Mouse (Mus musculus) kidney, embryonic 14.5 days (tissue): ENCODE measurements around the gene Gm20716. TPM values are rescaled to one million over a fixed set of nuclear protein-coding genes. Genes with fewer than 3 reads are reported as not detected.
"Not testable (repeated sequence)": the region's sequence is repeated elsewhere in the genome, so short reads cannot be mapped to it uniquely, and the experiment has no call there.

Experiments
- ATAC-seq: fragments of 200-750 bp; cut with Nextera tagmentation; 2 replicates; pipeline ENCODE4 v1.8.0; 2017; ENCODE audit warnings: moderate number of reproducible peaks, mild to moderate bottlenecking, moderate TSS enrichment, moderate library complexity; ENCODE audit not compliant: low FRiP score, low TSS enrichment
- H3K27ac ChIP-seq: fragments of 300-500 bp; sonication (generic); 2 replicates; pipeline ENCODE4 v1.5.1; 2014; ENCODE audit warnings: low read depth, mild to moderate bottlenecking, low read length, moderate library complexity, mixed read lengths
- H3K27me3 ChIP-seq: fragments of 300-500 bp; sonication (generic); 2 replicates; pipeline ENCODE4 v1.6.1; 2014; ENCODE audit warnings: mild to moderate bottlenecking, low read length; ENCODE audit not compliant: control insufficient read depth, insufficient read depth
- H3K36me3 ChIP-seq: fragments of 300-500 bp; sonication (generic); 2 replicates; pipeline ENCODE4 v1.6.1; 2014; ENCODE audit warnings: low read length, mixed read lengths; ENCODE audit not compliant: control insufficient read depth, insufficient read depth
- H3K4me1 ChIP-seq: fragments of 300-500 bp; sonication (generic); 2 replicates; pipeline ENCODE4 v1.6.1; 2014; ENCODE audit warnings: low read length, mixed read lengths; ENCODE audit not compliant: control insufficient read depth, insufficient read depth
- H3K4me2 ChIP-seq: fragments of 300-500 bp; sonication (generic); replicated peaks from 2 replicates; pipeline ENCODE4 v1.6.1; 2014; ENCODE audit warnings: low read depth, mild to moderate bottlenecking, low read length
- H3K4me3 ChIP-seq: fragments of 300-500 bp; sonication (generic); 2 replicates; pipeline ENCODE4 v1.5.1; 2014; ENCODE audit warnings: mild to moderate bottlenecking, low read length
- H3K9ac ChIP-seq: fragments of 300-500 bp; sonication (generic); 2 replicates; pipeline ENCODE4 v1.6.1; 2014; ENCODE audit warnings: low read depth, mild to moderate bottlenecking, low read length, moderate library complexity
- H3K9me3 ChIP-seq: fragments of 300-500 bp; sonication (generic); 2 replicates; pipeline ENCODE4 v1.6.1; 2016; ENCODE audit warnings: low read length; ENCODE audit not compliant: control insufficient read depth
- WGBS: fragments of 180-500 bp; shearing (Covaris S2); extraction: QIAGEN DNeasy Blood & Tissue Kit; methylation state at CpG from one replicate; pipeline ENCODE4 v1.1.7; 2014; 5-methylcytosine and 5-hydroxymethylcytosine counted together
- polyA plus RNA-seq: library from polyadenylated mRNA; unstranded; fragments of >200 nt; fragmentation: Nextera tagmentation; extraction: Ambion mirVana; gene quantifications from 2 replicates; pipeline ENCODE4 v1.2.1, GENCODE M21; 2014

The Gm20716 gene
- polyA plus RNA-seq, 1 experiment from 2014 or later: 29.9 TPM

GRCm38 (mm10) chr2:168161514-168161971, 68.6 kb downstream of the Gm20716 start:
- peak overlapping the region; percentile 48 for H3K4me2 ChIP-seq
- peaks cover 26% of the 10 kb centered on the region for H3K4me1 ChIP-seq
- H3K27me3 ChIP-seq: no peaks in the 10 kb centered on the region
- WGBS: 4% methylated on average over 11 of the region's 11 CpGs
- ATAC-seq: no peak
- H3K36me3 ChIP-seq: no peaks in the 10 kb centered on the region
- H3K4me3 ChIP-seq: peak overlapping the region; percentile 26
- H3K9me3 ChIP-seq: no peaks in the 10 kb centered on the region
- 0 out of 2 replicates have a peak overlapping the region, but pooled peaks have one; percentile 14 for H3K27ac ChIP-seq
- peak overlapping the region; percentile 38; the same call in 1 of the 2 replicates for H3K9ac ChIP-seq

DNA sequence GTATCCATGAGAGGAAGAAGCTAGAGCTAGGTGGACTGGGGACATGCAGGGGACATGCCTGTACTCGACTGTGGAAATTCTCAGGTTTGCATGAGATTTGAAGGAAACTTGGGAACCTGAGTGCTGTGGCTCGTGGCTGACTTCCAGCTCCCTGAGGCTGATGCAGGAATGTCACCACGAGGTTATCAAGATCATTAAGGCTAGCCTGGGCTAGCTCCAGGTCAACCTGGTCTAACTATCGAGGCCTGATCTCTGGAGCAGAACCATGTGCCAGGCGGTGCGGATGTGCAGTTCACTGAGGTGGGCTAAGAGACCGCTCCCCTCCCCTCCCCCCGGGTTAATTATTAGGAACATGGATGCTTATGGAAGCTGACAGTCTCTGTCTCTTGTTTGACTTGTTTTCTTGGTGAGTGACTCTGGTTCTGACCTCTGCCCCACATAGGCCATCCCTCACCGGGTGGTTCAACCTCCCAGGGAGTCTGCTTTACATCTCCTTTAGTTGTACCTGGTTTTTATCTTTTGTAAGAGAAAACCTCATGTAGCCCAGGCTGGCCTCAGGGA, 69.7 kb downstream of the Gm20716 start:
- H3K4me1 ChIP-seq: peaks cover 25% of the 10 kb centered on the region; the same call in 1 of the 2 replicates
- H3K9me3 ChIP-seq: no peaks in the 10 kb centered on the region
- H3K4me2 ChIP-seq: no peak overlapping the region
- H3K27ac ChIP-seq: no peak overlapping the region
- no peaks in the 10 kb centered on the region for H3K27me3 ChIP-seq
- 77% methylated on average over 9 of the region's 9 CpGs for WGBS
- no peaks in the 10 kb centered on the region for H3K36me3 ChIP-seq
- no peak for ATAC-seq
- no peak overlapping the region for H3K9ac ChIP-seq
- no peak overlapping the region for H3K4me3 ChIP-seq

DNA sequence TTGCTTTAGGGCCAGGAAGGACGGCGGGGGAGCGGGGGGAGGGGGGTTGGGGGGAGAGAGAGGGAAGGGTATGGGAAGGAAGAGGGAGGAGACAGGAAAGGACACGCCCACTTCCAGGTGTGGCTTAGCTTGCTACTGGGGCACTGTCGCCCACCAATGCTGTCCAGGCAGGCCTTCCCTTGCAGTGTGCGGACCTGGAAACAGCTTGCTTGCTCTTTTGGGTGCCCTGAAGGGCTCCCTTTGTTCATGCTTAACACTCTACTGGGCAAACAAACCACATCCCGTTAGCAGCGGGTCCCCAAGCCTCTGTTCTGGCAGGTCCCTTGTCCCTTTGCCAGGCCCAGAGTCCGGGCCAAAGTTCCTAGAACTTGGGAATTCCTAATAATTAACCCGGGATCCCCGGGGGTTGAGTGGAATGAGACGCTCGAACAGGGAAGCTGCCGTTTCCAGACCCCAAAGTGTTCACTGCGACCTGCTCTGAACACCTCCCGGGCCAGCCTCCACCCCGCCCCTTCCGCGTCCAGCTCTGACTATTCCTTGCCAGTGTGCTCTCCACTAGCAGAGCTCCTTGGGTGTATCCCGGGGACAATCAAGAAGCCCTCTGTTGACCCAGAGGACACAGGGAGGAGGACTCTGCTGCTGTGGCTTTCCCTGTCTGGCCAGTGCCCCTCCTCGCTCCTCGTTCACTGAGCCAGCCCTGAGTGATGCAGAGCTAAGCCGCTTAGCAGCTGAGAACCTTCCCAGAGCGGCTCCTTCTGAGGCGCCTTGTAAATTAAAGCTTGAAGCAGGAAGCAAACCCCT, 71.1 kb downstream of the Gm20716 start:
- no peaks in the 10 kb centered on the region for H3K36me3 ChIP-seq
- no peaks in the 10 kb centered on the region for H3K9me3 ChIP-seq
- 3% methylated on average over 25 of the region's 25 CpGs for WGBS
- H3K4me3 ChIP-seq: peak overlapping the region; percentile 28
- H3K27ac ChIP-seq: peak overlapping the region; percentile 86
- H3K27me3 ChIP-seq: no peaks in the 10 kb centered on the region
- peaks cover 34% of the 10 kb centered on the region; the same call in 1 of the 2 replicates for H3K4me1 ChIP-seq
- peak overlapping the region; percentile 52 for H3K4me2 ChIP-seq
- ATAC-seq: peak; percentile 36; the same call in 1 of the 2 replicates
- H3K9ac ChIP-seq: peak overlapping the region; percentile 46

DNA sequence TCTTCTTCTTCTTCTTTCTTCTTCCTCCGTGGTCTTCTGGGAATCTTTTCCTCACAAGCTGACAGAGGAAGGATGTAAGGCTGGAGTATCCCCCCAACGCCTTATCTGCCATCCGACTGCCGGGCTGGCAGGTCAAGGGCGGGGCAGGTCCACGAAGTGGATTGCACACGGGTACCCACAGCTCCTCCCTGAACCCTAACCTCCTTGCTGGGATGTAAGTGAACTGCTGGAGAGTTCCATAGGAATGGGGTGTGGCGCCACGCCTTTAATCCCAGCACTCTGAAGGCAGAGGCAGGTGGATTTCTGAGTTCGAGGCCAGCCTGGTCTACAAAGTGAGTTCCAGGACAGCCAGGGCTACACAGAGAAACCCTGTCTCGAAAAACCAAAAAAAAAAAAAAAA, 72.2 kb downstream of the Gm20716 start:
- ATAC-seq, H3K36me3 ChIP-seq, H3K9ac ChIP-seq, H3K9me3 ChIP-seq, H3K27ac ChIP-seq, H3K4me3 ChIP-seq, H3K27me3 ChIP-seq, H3K4me2 ChIP-seq: not testable (repeated sequence)
- 68% methylated on average over 9 of the region's 11 CpGs for WGBS
- peaks cover 38% of the 10 kb centered on the region; the same call in 1 of the 2 replicates for H3K4me1 ChIP-seq

DNA sequence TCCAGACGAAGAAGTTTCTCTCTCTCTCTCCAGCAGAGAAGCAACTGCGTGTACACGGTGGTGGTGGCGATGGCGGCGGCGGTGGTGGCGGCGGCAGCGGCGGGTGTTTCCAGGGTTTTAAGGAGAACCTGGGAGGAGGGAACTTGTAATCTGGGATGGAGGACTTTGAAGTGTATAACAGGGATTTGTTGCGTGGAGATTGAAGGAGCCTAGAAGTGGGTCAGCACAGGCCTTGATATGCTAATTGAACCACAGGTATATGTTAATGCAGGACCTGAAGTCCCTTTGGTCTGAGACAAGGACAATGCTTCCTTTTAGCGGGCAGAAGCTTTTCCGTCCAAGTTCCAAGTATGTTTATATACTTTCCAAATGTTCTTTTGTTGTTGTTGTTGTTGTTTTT, 73.8 kb downstream of the Gm20716 start:
- H3K4me1 ChIP-seq: peaks cover 27% of the 10 kb centered on the region; the same call in 1 of the 2 replicates
- no peak overlapping the region for H3K27ac ChIP-seq
- H3K9ac ChIP-seq: no peak overlapping the region
- no peak for ATAC-seq
- no peak overlapping the region for H3K4me2 ChIP-seq
- H3K9me3 ChIP-seq: no peaks in the 10 kb centered on the region
- H3K27me3 ChIP-seq: no peaks in the 10 kb centered on the region
- no peaks in the 10 kb centered on the region for H3K36me3 ChIP-seq
- WGBS: 53% methylated on average over 14 of the region's 14 CpGs
- no peak overlapping the region for H3K4me3 ChIP-seq

DNA sequence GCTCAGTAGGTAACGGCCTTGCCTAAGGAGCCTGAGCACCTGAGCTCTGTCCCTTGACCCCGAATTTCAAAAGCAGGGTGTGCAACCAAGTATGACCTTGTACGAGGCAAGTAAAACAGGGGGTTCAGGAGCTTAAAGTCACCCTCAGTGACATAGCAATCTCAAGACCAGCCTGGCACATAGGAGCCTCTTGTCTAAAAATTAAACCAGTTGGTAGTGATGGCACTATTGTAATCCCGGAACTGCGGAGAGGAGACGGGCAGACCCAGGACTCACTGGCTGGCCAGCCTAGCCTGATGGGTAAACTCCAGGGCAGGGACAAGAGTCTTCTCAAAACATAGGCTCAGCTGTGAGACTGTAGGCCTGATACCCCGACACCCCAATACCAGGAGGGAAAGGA, 74.5 kb downstream of the Gm20716 start:
- no peak for ATAC-seq
- no peak overlapping the region for H3K4me2 ChIP-seq
- H3K27me3 ChIP-seq: no peaks in the 10 kb centered on the region
- WGBS: 81% methylated on average over 7 of the region's 7 CpGs
- no peak overlapping the region for H3K27ac ChIP-seq
- no peak overlapping the region for H3K4me3 ChIP-seq
- peaks cover 26% of the 10 kb centered on the region; the same call in 1 of the 2 replicates for H3K4me1 ChIP-seq
- H3K36me3 ChIP-seq: no peaks in the 10 kb centered on the region
- H3K9me3 ChIP-seq: no peaks in the 10 kb centered on the region
- H3K9ac ChIP-seq: no peak overlapping the region

DNA sequence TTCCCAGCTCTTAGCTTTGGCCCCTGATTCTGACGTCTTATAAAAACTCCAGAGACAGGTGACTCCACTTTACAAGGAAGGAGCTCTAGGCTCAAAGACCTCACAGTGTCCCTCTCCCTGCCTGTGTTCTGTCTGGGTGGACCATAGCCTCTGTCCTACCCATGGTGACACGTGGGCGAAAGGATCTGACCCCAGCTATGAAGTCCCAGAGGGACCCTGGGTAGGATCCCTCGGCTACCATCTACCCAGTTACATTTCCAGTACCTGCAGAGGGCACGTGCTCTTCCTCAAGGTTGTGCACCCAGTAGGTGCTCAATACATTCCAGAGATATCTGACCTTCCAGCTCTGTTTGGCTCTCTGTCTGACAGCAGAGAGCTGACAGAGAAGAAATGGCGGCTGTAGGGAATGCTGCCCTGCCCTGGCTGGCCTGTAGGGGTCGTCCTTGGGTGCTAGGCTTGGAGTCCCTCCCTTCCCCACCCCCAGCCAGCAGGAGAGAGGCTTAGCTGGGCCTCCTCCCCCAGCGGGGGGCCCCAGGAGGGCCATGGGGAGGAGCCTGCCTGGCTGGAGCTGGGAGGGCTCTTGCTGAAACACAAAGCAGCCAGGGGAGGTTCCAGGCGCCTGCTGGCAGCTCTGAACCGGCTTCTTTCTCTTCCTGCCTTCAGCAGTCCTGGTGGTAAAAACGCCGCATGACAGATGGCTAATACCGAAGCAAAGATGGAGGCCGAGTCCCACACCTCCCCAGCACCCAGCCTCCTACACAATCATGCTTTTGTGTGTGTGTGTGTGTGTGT, 75.9 kb downstream of the Gm20716 start:
- Histone ChIP-seq H3K27me3 (no peaks in the 10 kb centered on the region), H3K4me3 (no peak overlapping the region), H3K9ac (peak overlapping the region; percentile 37), H3K4me1 (peaks cover 23% of the 10 kb centered on the region; the same call in 1 of the 2 replicates), H3K27ac (peak overlapping the region; percentile 79), H3K36me3 (no peaks in the 10 kb centered on the region), H3K9me3 (no peaks in the 10 kb centered on the region), H3K4me2 (peak overlapping the region; percentile 28; the same call in 1 of the 2 replicates)
- 20% methylated on average over 13 of the region's 14 CpGs for WGBS
- ATAC-seq: peak; percentile 95

DNA sequence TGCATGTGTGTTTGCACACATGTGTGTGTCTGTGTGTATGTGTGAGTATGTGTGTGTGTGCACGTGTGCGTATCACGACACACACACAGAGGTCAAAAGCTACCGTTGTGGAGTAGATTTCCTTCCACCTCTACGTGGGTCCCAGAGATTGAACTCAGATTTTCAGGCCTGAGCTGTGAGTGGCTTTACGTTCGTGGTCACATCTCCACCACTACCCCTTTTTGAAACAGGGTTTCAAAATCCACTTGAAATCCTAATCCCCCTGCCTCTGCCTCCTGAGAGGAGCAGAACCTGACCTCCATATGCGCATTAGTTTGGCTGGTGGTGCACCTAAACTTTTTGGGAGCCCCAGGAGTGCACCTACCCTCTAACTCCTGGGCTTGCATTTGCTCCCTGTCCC, 80.9 kb downstream of the Gm20716 start:
- H3K36me3 ChIP-seq: no peaks in the 10 kb centered on the region
- WGBS: 92% methylated on average over 8 of the region's 8 CpGs

More for the DNA sequence above, 80.9 kb downstream of the Gm20716 start:
- Histone ChIP-seq H3K4me3 (no peak overlapping the region), H3K4me1 (peaks cover 5% of the 10 kb centered on the region; the same call in 1 of the 2 replicates), H3K27ac (no peak overlapping the region), H3K4me2 (no peak overlapping the region), H3K27me3 (no peaks in the 10 kb centered on the region), H3K9me3 (no peaks in the 10 kb centered on the region), H3K9ac (no peak overlapping the region)
- no peak for ATAC-seq
